Mouse (Mus musculus) gastrocnemius, adult 8-10 months (tissue): ENCODE measurements around the gene Grik5. TPM values are rescaled to one million over a fixed set of nuclear protein-coding genes. Genes with fewer than 3 reads are reported as not detected.

Experiments
- microRNA-seq: library from miRNA; unstranded; fragments of <30 nt; microRNA quantifications from one replicate; pipeline ENCODE4 v1.2.0, GENCODE M21; 2022
- total RNA-seq, 4 experiments: library from RNA; stranded (reverse); gene quantifications; 2 replicates each; pipeline ENCODE4 v1.2.4; 2022

Grik5 gene
- total RNA-seq, 4 experiments from 2014 or later = 1.3 to 3.2 (median 2.2) TPM

Small RNAs within 50 kb of the gene (microRNA-seq; reads per million reads assigned to microRNA genes)
- not detected for gene Mir6537
- gene Mir7046 = not detected
- not detected for gene Mir7047

Other genes starting within 250 kb of the Grik5 start
- gene Gm9844, start 210.1 kb downstream of the Grik5 start, total RNA-seq = not detected
- gene Lypd4, start 202.4 kb downstream of the Grik5 start, total RNA-seq = not detected
- not detected for gene Dmrtc2, start 202.3 kb downstream of the Grik5 start, total RNA-seq
- 100 to 1,000 TPM; 382 to 444 (median 398) TPM for gene Rps19, start 188.0 kb downstream of the Grik5 start, total RNA-seq
- gene Cd79a, start 175.0 kb downstream of the Grik5 start, total RNA-seq = under 1 TPM in 2 of 4 experiments, not detected in 2; 0.17 to 0.19 TPM
- 10 to 100 TPM; 19.1 to 25.5 (median 22.5) TPM for gene Arhgef1, start 169.4 kb downstream of the Grik5 start, total RNA-seq
- not detected for gene Gm4881, start 127.9 kb downstream of the Grik5 start, total RNA-seq
- gene Rabac1, start 99.6 kb downstream of the Grik5 start, total RNA-seq = 100 to 1,000 TPM; 255 to 297 (median 267) TPM
- under 1 TPM; 0.25 to 0.58 (median 0.46) TPM for gene Atp1a3, start 66.4 kb downstream of the Grik5 start, total RNA-seq
- gene Zfp574, start 221 bp upstream of the Grik5 start, total RNA-seq = 1 to 10 TPM; 6.5 to 9.3 (median 9.0) TPM
- gene Pou2f2, start 107.4 kb upstream of the Grik5 start, total RNA-seq = under 1 TPM in 2 of 4 experiments, not detected in 2; 0.02 to 0.24 TPM
- 1 to 10 TPM; 8.0 to 9.2 (median 8.6) TPM for gene Dedd2, start 148.3 kb upstream of the Grik5 start, total RNA-seq
- gene Zfp526, start 149.1 kb upstream of the Grik5 start, total RNA-seq = 1 to 10 TPM; 5.5 to 6.4 (median 6.1) TPM
- gene Gsk3a, start 165.5 kb upstream of the Grik5 start, total RNA-seq = 10 to 100 TPM; 87.5 to 93.5 (median 90.1) TPM
- gene Erf, start 178.4 kb upstream of the Grik5 start, total RNA-seq = 1 to 10 TPM; 4.2 to 5.8 (median 5.7) TPM
- 10 to 100 TPM; 26.4 to 38.7 (median 30.1) TPM for gene Cic, start 195.4 kb upstream of the Grik5 start, total RNA-seq
- gene Pafah1b3, start 225.6 kb upstream of the Grik5 start, total RNA-seq = 1 to 10 TPM in 3 of 4 experiments, under 1 TPM in 1; 0.56 to 1.5 (median 1.1) TPM
- not detected for gene Prr19, start 229.1 kb upstream of the Grik5 start, total RNA-seq
- not detected for gene Tmem145, start 233.8 kb upstream of the Grik5 start, total RNA-seq
- 10 to 100 TPM; 22.6 to 26.8 (median 25.0) TPM for gene Megf8, start 244.8 kb upstream of the Grik5 start, total RNA-seq